Mouse (Mus musculus): ENCODE results near the gene Rpgr. TPM values are rescaled to one million over a fixed set of nuclear protein-coding genes. Genes with fewer than 3 reads are reported as not detected.
A peak's percentile ranks its signal among the peaks of the same experiment; 100 is the strongest.

Rpgr gene
- total RNA-seq, 2 experiments from 2014 or later = 5.2 to 7.2 TPM

- DNase-seq (ENCODE audit: low spot score in 2 of 2) = no peak
Measured at GRCm38 (mm10) chrX:10079981-10080380, 136.7 kb downstream of the Rpgr start.

- no peak for DNase-seq (ENCODE audit: low spot score in 2 of 2)
Measured at GRCm38 (mm10) chrX:10073966-10074365, 142.8 kb downstream of the Rpgr start.

- no peak for DNase-seq (ENCODE audit: low spot score in 2 of 2)
Measured at GRCm38 (mm10) chrX:10071529-10071928, 145.2 kb downstream of the Rpgr start.

GRCm38 (mm10) chrX:10070689-10071088 lies 146.0 kb downstream of the Rpgr start:
- no peak for DNase-seq (ENCODE audit: low spot score in 2 of 2)

- no peak for DNase-seq (ENCODE audit: low spot score in 2 of 2)
Measured at GRCm38 (mm10) chrX:10069405-10069804, 147.3 kb downstream of the Rpgr start.

- peak in 1 of 2 experiments; percentile 13 for DNase-seq (ENCODE audit: low spot score in 2 of 2)
Measured at GRCm38 (mm10) chrX:10063781-10064180, 152.9 kb downstream of the Rpgr start.

- no peak for DNase-seq (ENCODE audit: low spot score in 2 of 2)
Measured at GRCm38 (mm10) chrX:10063361-10063760, 153.4 kb downstream of the Rpgr start.

- DNase-seq (ENCODE audit: low spot score in 2 of 2) = peak in 1 of 2 experiments; percentile 11
Measured at GRCm38 (mm10) chrX:10062201-10062600, 154.5 kb downstream of the Rpgr start.

- no peak for DNase-seq (ENCODE audit: low spot score in 2 of 2)
Measured at GRCm38 (mm10) chrX:10034666-10035065, 182.1 kb downstream of the Rpgr start.

Other genes with a start within 250 kb of the Rpgr start
- 10 to 100 TPM; 43.2 to 46.6 TPM for gene Srpx, start 99.2 kb downstream of the Rpgr start, total RNA-seq (2021)
- under 1 TPM in 1 of 2 experiments, not detected in 1; 0.36 TPM for gene Otc, start 35.4 kb upstream of the Rpgr start, total RNA-seq (2021)